ENCODE assay signal across 8 mouse cellular contexts in genomic region chr4:101508851-101509577, GRCm38 (mm10). TPM values are rescaled to one million over a fixed set of nuclear protein-coding genes. Genes with fewer than 3 reads are reported as not detected.
DNase-seq lines count a peak whose midpoint lies in the region; ATAC-seq and TF ChIP-seq lines count a peak whose summit lies in the region.

No protein-coding gene starts in this region.

- no peaks in the 10 kb centered on the region for H3K27me3 ChIP-seq in kidney, postnatal 0 days (ENCODE audit: insufficient read depth, low read length)
- peaks cover 20% of the 10 kb centered on the region for H3K27me3 ChIP-seq in liver, embryonic 15.5 days

- H3K4me2 ChIP-seq in kidney, postnatal 0 days (ENCODE audit: low read length) = peak overlapping the region; percentile 76
- H3K4me2 ChIP-seq in liver, embryonic 15.5 days = peak overlapping the region; percentile 64

- H3K4me1 ChIP-seq in kidney, postnatal 0 days (replicated peaks; ENCODE audit: insufficient read depth, low read length) = peaks cover 10% of the 10 kb centered on the region; the same call in 1 of the 2 replicates
- peaks cover 8% of the 10 kb centered on the region; the same call in 1 of the 2 replicates for H3K4me1 ChIP-seq in liver, embryonic 15.5 days (replicated peaks)

- peak overlapping the region; percentile 33 for H3K4me3 ChIP-seq in kidney, postnatal 0 days (replicated peaks; ENCODE audit: low read depth, low read length)
- peak overlapping the region; percentile 41 for H3K4me3 ChIP-seq in liver, embryonic 15.5 days (replicated peaks)

- peak; percentile 39 to 47 for DNase-seq in left cerebral cortex, adult 18-20 months (ENCODE audit: low spot score in 2 of 2)
- no peak for DNase-seq in left cerebral cortex, adult 11 months (ENCODE audit: low spot score)
- peak; percentile 74 to 77 for DNase-seq in cerebellum, postnatal 10 days
- peak; percentile 29 to 31 for DNase-seq in frontal cortex, postnatal 14 days (ENCODE audit: low spot score in 2 of 2)
- no peak for DNase-seq in kidney, postnatal 0 days (ENCODE audit: low spot score)
- peak; percentile 66 to 67 for DNase-seq in right cerebral cortex, postnatal 10 days (ENCODE audit: low spot score in 2 of 2)

- ATAC-seq in kidney, postnatal 0 days (replicated peaks; ENCODE audit: low FRiP score, low read depth) = peak; percentile 65
- ATAC-seq in liver, embryonic 15.5 days (ENCODE audit: insufficient read depth) = no peak
- ATAC-seq in monocyte, adult 5-6 weeks (replicated peaks; ENCODE audit: insufficient number of reproducible peaks, low FRiP score, low TSS enrichment, poor library complexity, severe bottlenecking) = no peak

- no peak for TF ChIP-seq CTCF in kidney, postnatal 0 days (IDR thresholded peaks at IDR 0.05; ENCODE audit: low read depth)

- H3K9ac ChIP-seq in kidney, postnatal 0 days (ENCODE audit: low read depth, low read length) = peak overlapping the region; percentile 51; the same call in 1 of the 2 replicates
- H3K9ac ChIP-seq in liver, embryonic 15.5 days = no peak overlapping the region

- H3K36me3 ChIP-seq in kidney, postnatal 0 days (ENCODE audit: insufficient read depth, low read length) = no peaks in the 10 kb centered on the region
- H3K36me3 ChIP-seq in liver, embryonic 15.5 days (replicated peaks) = no peaks in the 10 kb centered on the region

- no peaks in the 10 kb centered on the region for H3K9me3 ChIP-seq in kidney, postnatal 0 days (replicated peaks; ENCODE audit: low read length)
- H3K9me3 ChIP-seq in liver, embryonic 15.5 days (replicated peaks) = no peaks in the 10 kb centered on the region

- no peak overlapping the region for H3K27ac ChIP-seq in kidney, postnatal 0 days
- H3K27ac ChIP-seq in liver, embryonic 15.5 days (replicated peaks) = no peak overlapping the region

- 4% methylated on average over 30 of the region's 30 CpGs for WGBS in kidney, postnatal 0 days
- 11% methylated on average over 30 of the region's 30 CpGs for WGBS in liver, embryonic 15.5 days (ENCODE audit: insufficient replicate concordance)

RNA-seq across cellular contexts. Expression of gene Dnajc6, which starts 12.6 kb away (rescaled TPM):
- total RNA-seq in left cerebral cortex, adult 18-20 months (2021) = 100 to 1,000 TPM; 306 to 307 TPM
- polyA plus RNA-seq in kidney, postnatal 0 days (2015; fragmentation: Nextera tagmentation; extraction: Ambion mirVana) = 2.8 and 3.3 TPM in 2 replicates
- polyA plus RNA-seq in liver, embryonic 15.5 days (2015; fragmentation: Nextera tagmentation; extraction: Ambion mirVana) = 0.15 and 0.17 TPM in 2 replicates
- 0.58 TPM in 1 of 3 replicates, not detected in the others for total RNA-seq in monocyte, adult 5-6 weeks (2017)

Comparison
In these comparisons a context has a peak if more than half of its experiments do, and no peak if none do; other contexts are left out.
1. DNase-seq: peak in left cerebral cortex, adult 18-20 months (2 of 2), cerebellum, postnatal 10 days (2 of 2), frontal cortex, postnatal 14 days (2 of 2) and right cerebral cortex, postnatal 10 days (2 of 2); none in left cerebral cortex, adult 11 months (single experiment) and kidney, postnatal 0 days (single experiment).
2. RNA of gene Dnajc6, which starts 12.6 kb away (total RNA-seq): 306 to 307 TPM in left cerebral cortex, adult 18-20 months; 0.58 TPM in monocyte, adult 5-6 weeks; every median in the first group is over 100 times any median in the second.